Mouse (Mus musculus) midbrain, embryonic 13.5 days (tissue): ENCODE data around the gene Tmprss6. TPM values are rescaled to one million over a fixed set of nuclear protein-coding genes. Genes with fewer than 3 reads are reported as not detected.

Experiments
- ATAC-seq: fragments of 200-750 bp; cut with Nextera tagmentation; 2 replicates; pipeline ENCODE4 v1.8.0; 2017; ENCODE audit warnings: mild to moderate bottlenecking, moderate TSS enrichment, moderate library complexity
- H3K27ac ChIP-seq: fragments of 300-500 bp; sonication (generic); 2 replicates; pipeline ENCODE4 v1.5.1; 2015; ENCODE audit warnings: inconsistent platforms, mild to moderate bottlenecking, moderate library complexity
- H3K27me3 ChIP-seq: fragments of 300-500 bp; sonication (generic); 2 replicates; pipeline ENCODE4 v1.6.1; 2015; ENCODE audit warnings: mild to moderate bottlenecking, inconsistent platforms
- H3K36me3 ChIP-seq: fragments of 300-500 bp; sonication (generic); 2 replicates; pipeline ENCODE4 v1.6.1; 2015; ENCODE audit warnings: mild to moderate bottlenecking, inconsistent platforms
- H3K4me1 ChIP-seq: fragments of 300-500 bp; sonication (generic); replicated peaks from 2 replicates; pipeline ENCODE4 v1.6.1; 2015; ENCODE audit warnings: inconsistent platforms
- H3K4me2 ChIP-seq: fragments of 300-500 bp; sonication (generic); replicated peaks from 2 replicates; pipeline ENCODE4 v1.6.1; 2015; ENCODE audit warnings: moderate library complexity, mild to moderate bottlenecking, inconsistent platforms
- H3K4me3 ChIP-seq: fragments of 300-500 bp; sonication (generic); replicated peaks from 2 replicates; pipeline ENCODE4 v1.5.1; 2015; ENCODE audit warnings: mild to moderate bottlenecking, inconsistent platforms
- H3K9ac ChIP-seq: fragments of 300-500 bp; sonication (generic); replicated peaks from 2 replicates; pipeline ENCODE4 v1.6.1; 2015; ENCODE audit warnings: mild to moderate bottlenecking, inconsistent platforms
- H3K9me3 ChIP-seq: fragments of 300-500 bp; sonication (generic); 2 replicates; pipeline ENCODE4 v1.6.1; 2016; ENCODE audit warnings: mild to moderate bottlenecking, inconsistent platforms
- WGBS: fragments of 180-500 bp; shearing (Covaris S2); methylation state at CpG from one replicate; pipeline ENCODE4 v1.1.7; 2015; 5-methylcytosine and 5-hydroxymethylcytosine counted together
- polyA plus RNA-seq: library from polyadenylated mRNA; unstranded; fragments of >200 nt; fragmentation: Nextera tagmentation; extraction: Ambion mirVana; gene quantifications from 2 replicates; pipeline ENCODE4 v1.2.1, GENCODE M21; 2015

The Tmprss6 gene
- polyA plus RNA-seq, 1 experiment from 2014 or later: 0.16 TPM

- Histone ChIP-seq H3K9me3 (no peaks in the 10 kb centered on the region), H3K4me2 (no peak overlapping the region), H3K27ac (no peak overlapping the region), H3K36me3 (no peaks in the 10 kb centered on the region), H3K9ac (no peak overlapping the region), H3K27me3 (no peaks in the 10 kb centered on the region), H3K4me1 (0 out of 2 replicates have a peak, but pooled peaks cover 2% of the 10 kb centered on the region), H3K4me3 (no peak overlapping the region)
- ATAC-seq: no peak
- 60% methylated on average over 1 of the region's 1 CpGs for WGBS
Observed at GRCm38 (mm10) chr15:78504013-78504412, 35.6 kb upstream of the Tmprss6 start.

GRCm38 (mm10) chr15:78502437-78503132 lies 34.2 kb upstream of the Tmprss6 start:
- H3K27ac ChIP-seq: no peak overlapping the region
- no peak for ATAC-seq
- no peaks in the 10 kb centered on the region for H3K4me1 ChIP-seq
- H3K9ac ChIP-seq: no peak overlapping the region
- no peaks in the 10 kb centered on the region for H3K9me3 ChIP-seq
- no peaks in the 10 kb centered on the region for H3K36me3 ChIP-seq
- H3K27me3 ChIP-seq: no peaks in the 10 kb centered on the region
- no peak overlapping the region for H3K4me2 ChIP-seq
- WGBS: 86% methylated on average over 18 of the region's 18 CpGs
- no peak overlapping the region for H3K4me3 ChIP-seq

DNA sequence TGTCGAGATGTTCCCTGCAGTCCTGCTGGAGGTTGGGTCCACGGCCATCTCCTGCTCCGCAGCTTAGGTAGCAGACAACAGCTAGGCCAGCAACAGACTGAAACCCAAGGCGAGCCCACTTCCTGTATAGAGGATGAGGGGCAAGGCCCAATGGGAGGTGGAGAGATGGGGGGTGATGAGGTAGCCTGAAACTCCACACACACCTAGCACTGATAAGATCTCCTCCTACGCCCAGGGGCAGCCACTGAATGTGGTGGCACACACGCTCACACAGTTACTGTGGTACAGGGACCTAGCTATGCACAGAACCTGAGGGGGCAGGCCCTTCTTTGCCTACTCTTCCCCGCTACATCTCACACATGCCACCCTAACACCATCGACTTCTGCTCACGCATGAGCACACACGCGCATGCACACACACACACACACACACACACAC lies 26.6 kb upstream of the Tmprss6 start, which contains the start of gene Il2rb:
TSS of gene Il2rb (minus strand) at position 304 of the 439 bp plus-strand sequence.
- H3K27me3 ChIP-seq: no peaks in the 10 kb centered on the region
- H3K36me3 ChIP-seq: no peaks in the 10 kb centered on the region
- no peak within 1 kb of the TSS for H3K4me3 ChIP-seq
- H3K9ac ChIP-seq: no peak within 1 kb of the TSS
- H3K4me1 ChIP-seq: no peaks in the 10 kb centered on the region
- H3K4me2 ChIP-seq: no peak within 1 kb of the TSS
- H3K27ac ChIP-seq: no peak within 1 kb of the TSS
- no peak for ATAC-seq
- no peaks in the 10 kb centered on the region for H3K9me3 ChIP-seq
- WGBS: 89% methylated on average over 11 of the region's 11 CpGs

- Histone ChIP-seq H3K36me3 (no peaks in the 10 kb centered on the region), H3K4me2 (no peak overlapping the region), H3K4me1 (no peaks in the 10 kb centered on the region), H3K9me3 (no peaks in the 10 kb centered on the region), H3K27ac (no peak overlapping the region), H3K4me3 (no peak overlapping the region), H3K9ac (no peak overlapping the region), H3K27me3 (no peaks in the 10 kb centered on the region)
- 83% methylated on average over 10 of the region's 10 CpGs for WGBS
- ATAC-seq: no peak
Observed at GRCm38 (mm10) chr15:78493401-78494010, 25.1 kb upstream of the Tmprss6 start.

- ATAC-seq: no peak
- Histone ChIP-seq H3K36me3 (no peaks in the 10 kb centered on the region), H3K9me3 (no peaks in the 10 kb centered on the region), H3K27me3 (no peaks in the 10 kb centered on the region), H3K27ac (no peak overlapping the region), H3K4me1 (no peaks in the 10 kb centered on the region), H3K9ac (no peak overlapping the region), H3K4me2 (no peak overlapping the region), H3K4me3 (no peak overlapping the region)
- 82% methylated on average over 3 of the region's 3 CpGs for WGBS
Observed at GRCm38 (mm10) chr15:78491301-78491700, 22.9 kb upstream of the Tmprss6 start.

GRCm38 (mm10) chr15:78489906-78490305 lies 21.5 kb upstream of the Tmprss6 start:
- Histone ChIP-seq H3K27ac (no peak overlapping the region), H3K9me3 (no peaks in the 10 kb centered on the region), H3K36me3 (no peaks in the 10 kb centered on the region), H3K9ac (no peak overlapping the region), H3K4me2 (no peak overlapping the region), H3K4me3 (no peak overlapping the region), H3K27me3 (no peaks in the 10 kb centered on the region), H3K4me1 (no peaks in the 10 kb centered on the region)
- no peak for ATAC-seq
- 80% methylated on average over 8 of the region's 8 CpGs for WGBS

GRCm38 (mm10) chr15:78489248-78489647 lies 20.8 kb upstream of the Tmprss6 start:
- Histone ChIP-seq H3K4me1 (no peaks in the 10 kb centered on the region), H3K9me3 (no peaks in the 10 kb centered on the region), H3K9ac (no peak overlapping the region), H3K4me3 (no peak overlapping the region), H3K27ac (no peak overlapping the region), H3K27me3 (no peaks in the 10 kb centered on the region), H3K36me3 (no peaks in the 10 kb centered on the region), H3K4me2 (no peak overlapping the region)
- WGBS: 88% methylated on average over 3 of the region's 3 CpGs
- ATAC-seq: no peak

DNA sequence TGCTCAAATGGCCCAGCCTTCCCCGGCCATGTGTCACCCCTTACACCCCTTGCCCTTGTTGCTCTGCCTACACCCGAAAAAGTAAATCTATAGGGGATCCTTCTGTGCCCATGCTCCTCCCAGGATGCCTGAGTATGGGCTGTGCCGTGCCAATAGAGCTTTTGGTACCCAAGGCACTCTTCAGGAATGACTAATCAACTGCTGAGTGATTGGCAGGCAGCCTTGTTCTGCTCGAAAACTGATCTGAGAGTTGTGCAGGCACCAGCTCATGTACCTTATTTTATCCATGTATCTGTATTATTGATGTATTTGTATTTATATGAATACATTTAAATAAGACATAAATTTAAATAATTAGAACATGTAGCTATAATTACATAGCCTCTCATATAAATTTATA lies 18.6 kb upstream of the Tmprss6 start:
- Histone ChIP-seq H3K9me3 (no peaks in the 10 kb centered on the region), H3K9ac (no peak overlapping the region), H3K4me2 (no peak overlapping the region), H3K4me1 (no peaks in the 10 kb centered on the region), H3K27me3 (no peaks in the 10 kb centered on the region), H3K4me3 (no peak overlapping the region), H3K27ac (no peak overlapping the region), H3K36me3 (no peaks in the 10 kb centered on the region)
- WGBS: 70% methylated on average over 4 of the region's 4 CpGs
- ATAC-seq: no peak

DNA sequence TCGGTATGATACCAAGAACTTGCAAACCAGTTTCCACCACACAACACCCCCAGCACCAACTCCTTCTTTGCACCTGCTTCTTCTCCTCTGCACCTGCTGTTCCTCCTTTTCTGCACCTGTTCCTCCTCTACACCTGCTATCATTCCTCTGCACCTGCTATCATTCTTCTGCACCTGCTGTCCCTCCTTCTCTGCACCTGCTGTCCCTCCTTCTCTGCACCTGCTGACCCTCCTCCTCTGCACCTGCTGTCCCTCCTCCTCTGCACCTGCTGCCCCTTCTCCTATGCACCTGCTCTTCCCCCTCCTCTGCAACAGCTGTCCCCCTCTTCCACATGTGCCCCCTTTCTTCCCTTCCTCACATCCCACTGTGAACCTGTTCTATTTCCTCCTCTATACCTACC lies 18.1 kb upstream of the Tmprss6 start:
- WGBS: 94% methylated on average over 1 of the region's 1 CpGs
- Histone ChIP-seq H3K9ac (no peak overlapping the region), H3K9me3 (no peaks in the 10 kb centered on the region), H3K4me2 (no peak overlapping the region), H3K4me3 (no peak overlapping the region), H3K27ac (no peak overlapping the region), H3K4me1 (no peaks in the 10 kb centered on the region), H3K36me3 (no peaks in the 10 kb centered on the region), H3K27me3 (no peaks in the 10 kb centered on the region)
- ATAC-seq: no peak

DNA sequence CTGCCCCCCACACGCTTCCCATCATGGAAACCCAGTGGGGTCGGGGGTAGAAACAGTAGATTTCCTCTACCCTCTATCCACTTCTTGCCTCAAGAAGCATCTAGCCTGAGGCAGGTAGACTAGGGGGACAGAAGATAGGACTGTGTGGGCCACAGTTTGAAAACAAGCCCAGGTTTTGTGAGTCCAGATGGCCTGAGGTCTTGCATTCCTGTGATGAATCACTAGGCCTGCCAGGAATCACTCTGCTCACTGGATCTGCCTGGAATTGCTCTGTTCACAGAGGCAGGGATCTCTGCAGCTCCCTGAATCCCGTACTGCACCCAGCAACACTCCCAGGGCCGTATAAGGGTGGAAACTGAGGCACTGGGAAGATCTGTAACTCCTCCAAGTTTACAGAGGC lies 14.9 kb upstream of the Tmprss6 start:
- ATAC-seq: no peak
- H3K4me3 ChIP-seq: no peak overlapping the region
- 74% methylated on average over 4 of the region's 4 CpGs for WGBS
- no peaks in the 10 kb centered on the region for H3K36me3 ChIP-seq
- no peaks in the 10 kb centered on the region for H3K9me3 ChIP-seq
- no peaks in the 10 kb centered on the region for H3K4me1 ChIP-seq
- H3K9ac ChIP-seq: no peak overlapping the region
- no peak overlapping the region for H3K27ac ChIP-seq
- H3K4me2 ChIP-seq: no peak overlapping the region
- H3K27me3 ChIP-seq: no peaks in the 10 kb centered on the region

DNA sequence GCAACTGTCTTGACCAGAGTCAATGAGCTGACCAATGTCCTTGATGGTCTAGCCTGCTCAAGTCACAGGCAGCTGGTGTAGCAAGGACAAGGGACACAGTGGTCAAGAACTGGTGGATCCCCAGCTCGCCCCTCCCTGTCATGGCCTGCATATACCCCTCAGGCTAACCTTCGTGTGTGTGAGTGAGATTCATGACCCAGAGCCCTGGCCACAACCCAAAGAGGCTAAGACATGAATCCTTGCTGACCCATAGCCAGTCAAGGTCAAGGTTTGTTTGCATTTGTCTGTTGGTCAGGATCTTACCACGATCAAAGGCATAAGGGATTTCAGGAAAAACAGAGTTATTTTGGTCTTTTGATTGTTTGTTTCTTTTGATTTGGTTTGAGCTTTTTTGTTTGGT lies 14.1 kb upstream of the Tmprss6 start:
- Histone ChIP-seq H3K4me3 (no peak overlapping the region), H3K9me3 (no peaks in the 10 kb centered on the region), H3K27ac (no peak overlapping the region), H3K4me2 (no peak overlapping the region), H3K36me3 (no peaks in the 10 kb centered on the region), H3K9ac (no peak overlapping the region), H3K27me3 (no peaks in the 10 kb centered on the region), H3K4me1 (no peaks in the 10 kb centered on the region)
- ATAC-seq: no peak
- 70% methylated on average over 3 of the region's 3 CpGs for WGBS

GRCm38 (mm10) chr15:78481448-78482000 lies 13.1 kb upstream of the Tmprss6 start:
- Histone ChIP-seq H3K9ac (no peak overlapping the region), H3K4me3 (no peak overlapping the region), H3K27ac (no peak overlapping the region), H3K4me1 (no peaks in the 10 kb centered on the region), H3K9me3 (no peaks in the 10 kb centered on the region), H3K36me3 (no peaks in the 10 kb centered on the region), H3K27me3 (no peaks in the 10 kb centered on the region), H3K4me2 (no peak overlapping the region)
- 49% methylated on average over 9 of the region's 9 CpGs for WGBS
- ATAC-seq: no peak
